Mouse (Mus musculus) bone marrow, adult 2 months (tissue): ENCODE results near the gene Ssbp1. TPM values are rescaled to one million over a fixed set of nuclear protein-coding genes. Genes with fewer than 3 reads are reported as not detected.

ENCODE experiments used
- H3K27ac ChIP-seq: fragments of 200-500 bp; 2 replicates; pipeline ENCODE4 v1.5.1; 2012; ENCODE audit warnings: low read depth, mild to moderate bottlenecking, control low read depth, inconsistent platforms, low read length; ENCODE audit not compliant: control insufficient read depth, poor library complexity, insufficient read depth
- H3K4me1 ChIP-seq: fragments of 200-500 bp; 2 replicates; pipeline ENCODE4 v1.6.1; 2011; ENCODE audit warnings: low read length; ENCODE audit not compliant: control insufficient read depth, insufficient read depth
- H3K4me3 ChIP-seq: fragments of 200-500 bp; replicated peaks from 2 replicates; pipeline ENCODE3; 2011; ENCODE audit warnings: mild to moderate bottlenecking, low read depth, low read length, control low read depth; ENCODE audit not compliant: control insufficient read depth
- CTCF ChIP-seq: fragments of 200-500 bp; IDR thresholded peaks from 2 replicates; pipeline ENCODE4 v1.5.1; 2011; ENCODE audit warnings: low read length, control low read depth; ENCODE audit not compliant: control insufficient read depth, insufficient read depth
- POLR2A ChIP-seq: fragments of 200-500 bp; IDR thresholded peaks from 2 replicates; pipeline ENCODE4 v1.6.1; 2011; ENCODE audit warnings: low read depth, mild to moderate bottlenecking, control low read depth, low read length, borderline replicate concordance; ENCODE audit not compliant: control insufficient read depth
- WGBS: fragments of 180-500 bp; shearing (Covaris S2); methylation state at CpG from one replicate; pipeline ENCODE4 v1.1.7; 2018; 5-methylcytosine and 5-hydroxymethylcytosine counted together
- polyA plus RNA-seq: library from polyadenylated mRNA; stranded (reverse); fragments of >200 nt; gene quantifications from 2 replicates; pipeline ENCODE4 v1.2.4, GENCODE M21; 2011; ENCODE audit warnings: low replicate concordance; ENCODE audit not compliant: missing spikeins, insufficient read depth, insufficient read length

Ssbp1 gene
- polyA plus RNA-seq = 48.1 and 71.7 TPM in 2 replicates

- H3K4me1 ChIP-seq = no peaks in the 10 kb centered on the region; the same call in 1 of the 2 replicates
- peak within 1 kb of the TSS; percentile 93 for H3K4me3 ChIP-seq
- peak within 1 kb of the TSS; percentile 98 for H3K27ac ChIP-seq
- WGBS = under 1% methylated on average over 54 of the region's 54 CpGs
- peak; percentile 92; the same call in 1 of the 2 replicates for TF ChIP-seq POLR2A
- TF ChIP-seq CTCF = peak; percentile 22; the same call in 1 of the 2 replicates
Observed at GRCm38 (mm10) chr6:40470916-40471719, at the start of gene Ssbp1. Gene Ssbp1, plus strand, starts transcription at chr6:40471352.

- 81% methylated on average over 1 of the region's 1 CpGs for WGBS
- Histone ChIP-seq H3K27ac (no peak overlapping the region), H3K4me3 (no peak overlapping the region), H3K4me1 (no peaks in the 10 kb centered on the region; the same call in 1 of the 2 replicates)
- TF ChIP-seq POLR2A = no peak
- no peak for TF ChIP-seq CTCF
Observed at GRCm38 (mm10) chr6:40423013-40423412, 48.1 kb upstream of the Ssbp1 start.

GRCm38 (mm10) chr6:40423774-40424173 lies 47.4 kb upstream of the Ssbp1 start:
- H3K4me3 ChIP-seq = no peak overlapping the region
- H3K27ac ChIP-seq = no peak overlapping the region
- WGBS = 53% methylated on average over 1 of the region's 1 CpGs
- no peaks in the 10 kb centered on the region; the same call in 1 of the 2 replicates for H3K4me1 ChIP-seq
- TF ChIP-seq CTCF = peak; percentile 67
- TF ChIP-seq POLR2A = no peak

- no peak overlapping the region for H3K4me3 ChIP-seq
- WGBS = 80% methylated on average over 7 of the region's 7 CpGs
- no peak overlapping the region for H3K27ac ChIP-seq
- TF ChIP-seq CTCF = no peak
- TF ChIP-seq POLR2A = no peak
- H3K4me1 ChIP-seq = peaks cover 5% of the 10 kb centered on the region
Observed at GRCm38 (mm10) chr6:40427441-40427840, 43.7 kb upstream of the Ssbp1 start.

GRCm38 (mm10) chr6:40428696-40429095 lies 42.5 kb upstream of the Ssbp1 start:
- WGBS = 58% methylated on average over 3 of the region's 3 CpGs
- TF ChIP-seq POLR2A (no peak), CTCF (no peak)
- Histone ChIP-seq H3K4me1 (peaks cover 8% of the 10 kb centered on the region), H3K4me3 (no peak overlapping the region), H3K27ac (no peak overlapping the region)

DNA sequence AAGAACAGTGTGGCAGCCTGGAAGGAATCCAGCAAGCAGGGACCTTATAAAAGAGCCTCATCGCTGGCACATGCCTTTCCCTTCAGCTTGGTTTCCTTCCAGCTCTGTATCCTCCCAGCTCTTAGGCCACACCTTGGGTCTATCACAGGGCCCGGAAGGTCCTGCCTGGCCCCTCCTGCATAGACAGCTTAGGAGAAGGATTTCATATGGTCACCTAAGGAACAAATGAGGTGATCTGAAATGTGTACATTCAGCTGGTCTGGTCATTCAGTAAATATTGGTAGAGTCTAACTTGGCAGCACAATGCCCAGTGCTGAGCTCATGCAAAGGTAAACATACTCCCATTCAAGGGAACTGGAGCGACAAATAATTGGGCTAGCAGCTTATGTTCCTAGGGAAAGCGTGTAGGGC lies 41.6 kb upstream of the Ssbp1 start:
- WGBS = 81% methylated on average over 4 of the region's 4 CpGs
- TF ChIP-seq POLR2A (no peak), CTCF (no peak)
- Histone ChIP-seq H3K27ac (no peak overlapping the region), H3K4me1 (peaks cover 9% of the 10 kb centered on the region), H3K4me3 (no peak overlapping the region)

DNA sequence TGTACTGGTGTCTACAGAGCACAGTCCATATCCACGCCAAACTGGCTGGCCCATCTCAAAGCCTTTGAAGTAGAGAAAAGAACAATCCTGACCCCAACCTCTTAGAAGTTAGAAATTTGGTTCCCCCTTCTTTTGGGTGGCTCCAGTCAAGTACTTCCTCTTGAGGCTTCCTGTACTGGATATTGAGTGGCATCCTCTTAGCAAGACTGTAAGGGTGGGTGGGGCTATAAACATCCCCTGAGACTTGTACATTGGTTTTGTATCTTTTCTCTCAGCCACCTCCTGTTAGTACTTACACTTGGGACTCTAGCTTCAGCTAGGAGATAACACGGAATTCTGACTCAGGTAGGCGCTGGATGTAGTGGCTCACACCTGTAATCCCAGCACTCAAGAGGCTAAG lies 40.9 kb upstream of the Ssbp1 start:
- H3K4me3 ChIP-seq = no peak overlapping the region
- WGBS = 52% methylated on average over 3 of the region's 3 CpGs
- peaks cover 9% of the 10 kb centered on the region for H3K4me1 ChIP-seq
- H3K27ac ChIP-seq = no peak overlapping the region
- no peak for TF ChIP-seq POLR2A
- no peak for TF ChIP-seq CTCF

GRCm38 (mm10) chr6:40430878-40431277 lies 40.3 kb upstream of the Ssbp1 start:
- WGBS = 46% methylated on average over 3 of the region's 3 CpGs
- Histone ChIP-seq H3K4me1 (peaks cover 9% of the 10 kb centered on the region), H3K27ac (no peak overlapping the region), H3K4me3 (no peak overlapping the region)
- no peak for TF ChIP-seq CTCF
- TF ChIP-seq POLR2A = no peak
